Mouse (Mus musculus): Measurements from ENCODE around the gene Cnrip1. TPM values are rescaled to one million over a fixed set of nuclear protein-coding genes. Genes with fewer than 3 reads are reported as not detected.
A peak's percentile ranks its signal among the peaks of the same experiment; 100 is the strongest.
"Not testable (repeated sequence)": the region's sequence is repeated elsewhere in the genome, so short reads cannot be mapped to it uniquely, and the experiment has no call there.

The Cnrip1 gene
- polyA plus RNA-seq, 1 experiment: 15.6 TPM

- DNase-seq: no peak
- 88% methylated on average over 7 of the region's 7 CpGs for WGBS
- no peak for TF ChIP-seq POLR2A (IDR thresholded peaks at IDR 0.05; ENCODE audit: borderline replicate concordance, extremely low read depth, low read depth, low read length)
- TF ChIP-seq CTCF (IDR thresholded peaks at IDR 0.05; ENCODE audit: insufficient read depth, low read length): no peak
- Histone ChIP-seq H3K4me1 (ENCODE audit: control insufficient read depth, insufficient read depth, low read length) (no peaks in the 10 kb centered on the region), H3K4me3 (replicated peaks; ENCODE audit: extremely low read depth, low read depth, low read length) (no peak overlapping the region)
Observed at GRCm38 (mm10) chr11:17019328-17019727, 32.1 kb upstream of the Cnrip1 start.

GRCm38 (mm10) chr11:17023206-17023605, 28.2 kb upstream of the Cnrip1 start:
- no peak overlapping the region for H3K4me3 ChIP-seq (replicated peaks; ENCODE audit: extremely low read depth, low read depth, low read length)
- H3K4me1 ChIP-seq (ENCODE audit: control insufficient read depth, insufficient read depth, low read length): no peaks in the 10 kb centered on the region
- 73% methylated on average over 6 of the region's 6 CpGs for WGBS
- DNase-seq: no peak
- TF ChIP-seq POLR2A (IDR thresholded peaks at IDR 0.05; ENCODE audit: borderline replicate concordance, extremely low read depth, low read depth, low read length): no peak
- no peak for TF ChIP-seq CTCF (IDR thresholded peaks at IDR 0.05; ENCODE audit: insufficient read depth, low read length)

DNA sequence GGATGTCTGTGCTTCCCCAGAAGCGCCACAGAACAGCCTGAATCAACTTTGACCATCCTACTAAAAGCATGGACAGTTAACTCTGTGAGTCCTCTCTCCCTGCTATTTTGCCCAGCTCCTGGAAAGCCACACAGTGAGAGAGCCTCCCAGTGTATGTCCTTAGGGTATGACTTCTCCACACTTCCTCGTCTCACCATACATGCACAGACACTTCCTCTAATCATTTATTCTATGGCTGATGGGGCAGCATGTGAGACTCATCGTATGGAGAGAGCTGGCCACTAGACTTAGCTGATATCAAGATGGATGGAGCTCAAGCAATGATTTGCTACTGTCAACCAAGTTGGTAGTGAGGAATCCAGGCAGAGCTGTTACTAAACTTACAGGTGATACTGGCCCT, 27.4 kb upstream of the Cnrip1 start:
- TF ChIP-seq POLR2A (IDR thresholded peaks at IDR 0.05; ENCODE audit: borderline replicate concordance, extremely low read depth, low read depth, low read length): no peak
- no peak for TF ChIP-seq CTCF (IDR thresholded peaks at IDR 0.05; ENCODE audit: insufficient read depth, low read length)
- no peak for DNase-seq
- H3K4me3 ChIP-seq (replicated peaks; ENCODE audit: extremely low read depth, low read depth, low read length): no peak overlapping the region
- H3K4me1 ChIP-seq (ENCODE audit: control insufficient read depth, insufficient read depth, low read length): no peaks in the 10 kb centered on the region
- 72% methylated on average over 3 of the region's 3 CpGs for WGBS

DNA sequence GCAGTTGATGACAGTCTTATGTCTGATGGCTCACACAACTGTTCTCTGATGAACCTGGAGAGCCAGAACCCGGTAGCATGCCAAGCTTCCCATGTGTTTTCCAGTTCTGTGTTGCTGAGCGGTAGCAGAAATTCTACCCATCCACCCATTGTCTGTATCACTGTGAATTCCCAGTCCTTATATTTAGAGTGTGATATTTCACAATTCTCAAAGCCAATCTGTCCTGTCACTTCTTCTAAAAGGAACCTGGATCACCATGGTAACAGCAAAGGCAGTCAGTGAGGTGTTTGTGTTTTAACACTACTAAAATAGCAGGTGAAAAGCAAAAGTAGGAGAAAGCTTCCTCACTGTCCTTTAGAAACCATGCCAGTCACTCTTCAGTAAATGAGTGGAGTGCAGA, 5.6 kb upstream of the Cnrip1 start:
- DNase-seq: no peak
- TF ChIP-seq POLR2A (IDR thresholded peaks at IDR 0.05; ENCODE audit: borderline replicate concordance, extremely low read depth, low read depth, low read length) (no peak), CTCF (IDR thresholded peaks at IDR 0.05; ENCODE audit: insufficient read depth, low read length) (no peak)
- WGBS: 87% methylated on average over 2 of the region's 2 CpGs
- Histone ChIP-seq H3K4me1 (ENCODE audit: control insufficient read depth, insufficient read depth, low read length) (no peaks in the 10 kb centered on the region), H3K4me3 (replicated peaks; ENCODE audit: extremely low read depth, low read depth, low read length) (no peak overlapping the region)

- Histone ChIP-seq H3K4me1 (ENCODE audit: control insufficient read depth, insufficient read depth, low read length) (peaks cover 2% of the 10 kb centered on the region; the same call in 1 of the 2 replicates), H3K4me3 (replicated peaks; ENCODE audit: extremely low read depth, low read depth, low read length) (peak overlapping the region; percentile 75)
- no peak for DNase-seq
- TF ChIP-seq CTCF (IDR thresholded peaks at IDR 0.05; ENCODE audit: insufficient read depth, low read length) (no peak), POLR2A (IDR thresholded peaks at IDR 0.05; ENCODE audit: borderline replicate concordance, extremely low read depth, low read depth, low read length) (no peak)
- WGBS: 15% methylated on average over 6 of the region's 6 CpGs
Observed at GRCm38 (mm10) chr11:17052476-17053049, 1.2 kb downstream of the Cnrip1 start.

GRCm38 (mm10) chr11:17069360-17069759, 18.0 kb downstream of the Cnrip1 start:
- 92% methylated on average over 2 of the region's 2 CpGs for WGBS
- H3K4me1 ChIP-seq (ENCODE audit: control insufficient read depth, insufficient read depth, low read length); DNase-seq; H3K4me3 ChIP-seq (replicated peaks; ENCODE audit: extremely low read depth, low read depth, low read length): not testable (repeated sequence)

GRCm38 (mm10) chr11:17075656-17076055, 24.3 kb downstream of the Cnrip1 start:
- Histone ChIP-seq H3K4me1 (ENCODE audit: control insufficient read depth, insufficient read depth, low read length) (no peaks in the 10 kb centered on the region), H3K4me3 (replicated peaks; ENCODE audit: extremely low read depth, low read depth, low read length) (no peak overlapping the region)
- no peak for TF ChIP-seq CTCF (IDR thresholded peaks at IDR 0.05; ENCODE audit: insufficient read depth, low read length)
- no peak for TF ChIP-seq POLR2A (IDR thresholded peaks at IDR 0.05; ENCODE audit: borderline replicate concordance, extremely low read depth, low read depth, low read length)
- 96% methylated on average over 2 of the region's 2 CpGs for WGBS
- DNase-seq: no peak

GRCm38 (mm10) chr11:17082086-17082485, 30.7 kb downstream of the Cnrip1 start:
- DNase-seq: no peak
- Histone ChIP-seq H3K4me1 (ENCODE audit: control insufficient read depth, insufficient read depth, low read length) (no peaks in the 10 kb centered on the region), H3K4me3 (replicated peaks; ENCODE audit: extremely low read depth, low read depth, low read length) (no peak overlapping the region)
- TF ChIP-seq POLR2A (IDR thresholded peaks at IDR 0.05; ENCODE audit: borderline replicate concordance, extremely low read depth, low read depth, low read length) (no peak), CTCF (IDR thresholded peaks at IDR 0.05; ENCODE audit: insufficient read depth, low read length) (no peak)
- 69% methylated on average over 3 of the region's 3 CpGs for WGBS

- peak; percentile 12; the same call in 1 of the 2 replicates for TF ChIP-seq CTCF (IDR thresholded peaks at IDR 0.05; ENCODE audit: insufficient read depth, low read length)
- no peak for TF ChIP-seq POLR2A (IDR thresholded peaks at IDR 0.05; ENCODE audit: borderline replicate concordance, extremely low read depth, low read depth, low read length)
- no peak for DNase-seq
- H3K4me1 ChIP-seq (ENCODE audit: control insufficient read depth, insufficient read depth, low read length): no peaks in the 10 kb centered on the region
- WGBS: 46% methylated on average over 2 of the region's 2 CpGs
- no peak overlapping the region for H3K4me3 ChIP-seq (replicated peaks; ENCODE audit: extremely low read depth, low read depth, low read length)
Observed at GRCm38 (mm10) chr11:17082953-17083352, 31.6 kb downstream of the Cnrip1 start.

DNA sequence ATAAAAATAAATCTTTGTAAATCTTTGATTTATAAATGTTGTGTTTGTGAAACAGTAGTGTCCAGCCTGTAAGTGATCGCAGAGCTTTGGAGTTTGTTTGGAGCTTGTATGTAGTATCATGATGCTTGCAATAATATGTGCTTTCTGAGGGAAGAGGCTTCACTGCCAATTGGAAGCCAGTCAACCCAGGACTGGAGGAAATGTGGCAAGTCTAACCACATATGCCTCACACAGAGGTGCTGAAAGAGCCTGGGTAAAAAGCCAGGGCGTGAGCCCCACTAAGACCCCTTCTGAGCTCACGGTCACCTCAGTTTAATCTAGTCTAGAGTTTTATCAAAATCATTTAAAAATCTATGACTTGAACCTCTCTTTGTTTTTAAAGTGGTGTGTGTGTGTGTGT, 32.1 kb downstream of the Cnrip1 start:
- Histone ChIP-seq H3K4me1 (ENCODE audit: control insufficient read depth, insufficient read depth, low read length) (no peaks in the 10 kb centered on the region), H3K4me3 (replicated peaks; ENCODE audit: extremely low read depth, low read depth, low read length) (no peak overlapping the region)
- TF ChIP-seq CTCF (IDR thresholded peaks at IDR 0.05; ENCODE audit: insufficient read depth, low read length) (no peak), POLR2A (IDR thresholded peaks at IDR 0.05; ENCODE audit: borderline replicate concordance, extremely low read depth, low read depth, low read length) (no peak)
- no peak for DNase-seq
- WGBS: 83% methylated on average over 3 of the region's 3 CpGs

Data from lung, adult 2 months (tissue).